Mouse (Mus musculus): Measurements from ENCODE around the gene Chga.

Gene Chga

GRCm38 (mm10) chr12:102557372-102557771 is 2.6 kb downstream of the Chga start:
- DNase-seq (ENCODE audit: low spot score): no peak

- no peak for DNase-seq (ENCODE audit: low spot score)
Observed at GRCm38 (mm10) chr12:102565086-102565485, 10.3 kb downstream of the Chga start.

GRCm38 (mm10) chr12:102566951-102567350 is 12.2 kb downstream of the Chga start:
- no peak for DNase-seq (ENCODE audit: low spot score)

- DNase-seq (ENCODE audit: low spot score): no peak
Observed at GRCm38 (mm10) chr12:102568219-102568618, 13.4 kb downstream of the Chga start.

GRCm38 (mm10) chr12:102570111-102570510 is 15.3 kb downstream of the Chga start:
- no peak for DNase-seq (ENCODE audit: low spot score)

- no peak for DNase-seq (ENCODE audit: low spot score)
Observed at GRCm38 (mm10) chr12:102570734-102571133, 16.0 kb downstream of the Chga start.

- no peak for DNase-seq (ENCODE audit: low spot score)
Observed at GRCm38 (mm10) chr12:102571666-102572065, 16.9 kb downstream of the Chga start.

GRCm38 (mm10) chr12:102573036-102573435 is 18.3 kb downstream of the Chga start:
- no peak for DNase-seq (ENCODE audit: low spot score)

- DNase-seq (ENCODE audit: low spot score): peak; percentile 36
Observed at GRCm38 (mm10) chr12:102575541-102576329, 21.0 kb downstream of the Chga start.

- DNase-seq (ENCODE audit: low spot score): no peak
Observed at GRCm38 (mm10) chr12:102576659-102577398, 22.1 kb downstream of the Chga start.

GRCm38 (mm10) chr12:102579041-102579440 is 24.3 kb downstream of the Chga start:
- peak; percentile 90 for DNase-seq (ENCODE audit: low spot score)

- DNase-seq (ENCODE audit: low spot score): no peak
Observed at GRCm38 (mm10) chr12:102581579-102582196, 26.9 kb downstream of the Chga start.

GRCm38 (mm10) chr12:102582441-102582840 is 27.7 kb downstream of the Chga start:
- DNase-seq (ENCODE audit: low spot score): no peak

- DNase-seq (ENCODE audit: low spot score): no peak
Observed at GRCm38 (mm10) chr12:102585390-102585789, 30.6 kb downstream of the Chga start.

GRCm38 (mm10) chr12:102586286-102586881 is 31.6 kb downstream of the Chga start:
- no peak for DNase-seq (ENCODE audit: low spot score)

- no peak for DNase-seq (ENCODE audit: low spot score)
Observed at GRCm38 (mm10) chr12:102587106-102587505, 32.3 kb downstream of the Chga start.

- DNase-seq (ENCODE audit: low spot score): no peak
Observed at GRCm38 (mm10) chr12:102590711-102591360, 36.1 kb downstream of the Chga start.

GRCm38 (mm10) chr12:102593699-102594098 is 38.9 kb downstream of the Chga start:
- no peak for DNase-seq (ENCODE audit: low spot score)

- no peak for DNase-seq (ENCODE audit: low spot score)
Observed at GRCm38 (mm10) chr12:102594627-102595026, 39.9 kb downstream of the Chga start.

GRCm38 (mm10) chr12:102596410-102596809 is 41.6 kb downstream of the Chga start:
- no peak for DNase-seq (ENCODE audit: low spot score)

- DNase-seq (ENCODE audit: low spot score): no peak
Observed at GRCm38 (mm10) chr12:102597466-102597865, 42.7 kb downstream of the Chga start.

GRCm38 (mm10) chr12:102598535-102598934 is 43.8 kb downstream of the Chga start:
- DNase-seq (ENCODE audit: low spot score): no peak
